Mouse (Mus musculus): ENCODE data around the gene Lamc2. TPM values are rescaled to one million over a fixed set of nuclear protein-coding genes. Genes with fewer than 3 reads are reported as not detected.

Gene Lamc2
- polyA plus RNA-seq, 1 experiment: 0.94 TPM

GRCm38 (mm10) chr1:153127622-153128021 is 58.6 kb downstream of the Lamc2 start:
- no peaks in the 10 kb centered on the region for H3K36me3 ChIP-seq (ENCODE audit: control insufficient read depth, insufficient read depth, low read length)
- H3K4me3 ChIP-seq (ENCODE audit: control insufficient read depth, low read depth, low read length): no peak overlapping the region
- H3K27ac ChIP-seq (ENCODE audit: control insufficient read depth, insufficient read depth, low read depth, low read length): no peak overlapping the region
- TF ChIP-seq CTCF (IDR thresholded peaks at IDR 0.05; ENCODE audit: control insufficient read depth, insufficient read depth, insufficient replicate concordance, low read depth, low read length) (no peak), POLR2A (IDR thresholded peaks at IDR 0.05; ENCODE audit: control insufficient read depth, low read depth, low read length) (no peak)
- no peaks in the 10 kb centered on the region for H3K4me1 ChIP-seq (ENCODE audit: control insufficient read depth, insufficient read depth, low read length)
- no peaks in the 10 kb centered on the region for H3K27me3 ChIP-seq (ENCODE audit: control insufficient read depth, insufficient read depth, low read length)

GRCm38 (mm10) chr1:153126491-153127381 is 59.5 kb downstream of the Lamc2 start:
- no peaks in the 10 kb centered on the region for H3K4me1 ChIP-seq (ENCODE audit: control insufficient read depth, insufficient read depth, low read length)
- no peaks in the 10 kb centered on the region for H3K27me3 ChIP-seq (ENCODE audit: control insufficient read depth, insufficient read depth, low read length)
- no peaks in the 10 kb centered on the region for H3K36me3 ChIP-seq (ENCODE audit: control insufficient read depth, insufficient read depth, low read length)
- no peak overlapping the region for H3K4me3 ChIP-seq (ENCODE audit: control insufficient read depth, low read depth, low read length)
- TF ChIP-seq POLR2A (IDR thresholded peaks at IDR 0.05; ENCODE audit: control insufficient read depth, low read depth, low read length): no peak
- no peak for TF ChIP-seq CTCF (IDR thresholded peaks at IDR 0.05; ENCODE audit: control insufficient read depth, insufficient read depth, insufficient replicate concordance, low read depth, low read length)
- no peak overlapping the region; the same call in 1 of the 2 replicates for H3K27ac ChIP-seq (ENCODE audit: control insufficient read depth, insufficient read depth, low read depth, low read length)

DNA sequence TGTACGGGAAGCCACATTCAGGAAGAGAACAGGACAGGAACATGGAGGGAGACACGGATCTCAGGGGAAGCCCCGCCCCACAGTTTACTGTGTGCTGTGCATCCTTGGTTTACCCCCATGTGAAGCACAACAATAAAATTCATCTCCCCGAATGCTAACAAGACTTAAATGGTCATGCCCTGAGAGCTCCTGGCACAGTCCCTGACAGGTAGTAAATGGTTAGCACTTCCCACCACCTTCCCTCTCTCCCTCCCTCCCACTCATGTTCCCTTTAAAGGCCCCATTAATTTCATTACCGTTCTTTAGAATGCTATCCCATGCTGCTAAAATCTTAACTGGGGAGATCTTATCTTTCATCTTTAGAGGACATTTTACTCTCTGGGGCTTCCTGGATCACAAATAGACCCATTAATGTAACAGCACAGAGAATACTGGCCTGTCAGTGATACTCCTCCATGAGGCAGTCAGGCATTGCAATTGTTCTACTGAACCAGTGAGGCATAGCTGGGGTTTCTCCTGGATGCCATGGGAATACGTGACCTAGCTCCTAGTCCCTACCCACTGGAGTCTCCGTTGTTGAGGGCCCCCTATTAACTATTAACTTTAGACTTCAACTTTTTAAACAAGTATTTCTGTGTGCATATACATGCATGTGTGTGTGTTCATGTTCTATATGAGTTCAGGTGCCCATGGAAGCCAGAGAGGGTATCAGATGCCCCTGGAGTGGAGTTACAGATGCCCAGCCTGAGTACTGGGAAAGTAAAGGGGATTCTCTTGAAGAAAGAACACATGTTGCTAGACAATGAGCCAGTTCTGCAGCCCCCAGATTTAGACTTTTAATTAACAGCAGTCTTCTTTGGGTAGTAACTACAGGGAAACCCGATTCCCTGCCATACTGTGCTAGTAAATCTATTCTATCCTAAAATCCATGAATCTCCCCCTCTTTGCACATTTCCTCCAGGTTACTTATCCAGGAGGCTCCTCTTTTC is 60.7 kb downstream of the Lamc2 start:
- Histone ChIP-seq H3K4me3 (ENCODE audit: control insufficient read depth, low read depth, low read length) (no peak overlapping the region), H3K27ac (ENCODE audit: control insufficient read depth, insufficient read depth, low read depth, low read length) (no peak overlapping the region), H3K27me3 (ENCODE audit: control insufficient read depth, insufficient read depth, low read length) (no peaks in the 10 kb centered on the region), H3K36me3 (ENCODE audit: control insufficient read depth, insufficient read depth, low read length) (no peaks in the 10 kb centered on the region), H3K4me1 (ENCODE audit: control insufficient read depth, insufficient read depth, low read length) (no peaks in the 10 kb centered on the region)
- TF ChIP-seq CTCF (IDR thresholded peaks at IDR 0.05; ENCODE audit: control insufficient read depth, insufficient read depth, insufficient replicate concordance, low read depth, low read length) (no peak), POLR2A (IDR thresholded peaks at IDR 0.05; ENCODE audit: control insufficient read depth, low read depth, low read length) (no peak)

DNA sequence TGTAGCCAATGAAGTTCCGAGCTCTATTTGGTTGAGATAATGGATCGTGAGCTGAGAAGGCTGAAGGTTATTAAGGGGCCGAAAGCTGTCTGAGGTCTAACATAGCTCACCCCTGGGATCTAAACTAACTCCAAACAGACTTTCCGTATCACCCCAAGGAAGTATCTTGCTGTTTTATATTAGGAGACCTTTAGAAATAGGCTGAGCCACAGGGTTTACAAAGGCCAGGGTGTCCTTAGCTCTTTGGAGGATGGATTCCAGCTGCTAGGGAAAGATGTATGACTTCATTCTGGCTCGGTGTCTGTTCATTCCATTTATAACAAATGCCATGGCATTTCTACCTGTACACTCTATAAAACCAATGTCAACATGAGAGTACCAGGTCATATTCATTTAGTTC is 61.7 kb downstream of the Lamc2 start:
- Histone ChIP-seq H3K4me3 (ENCODE audit: control insufficient read depth, low read depth, low read length) (no peak overlapping the region), H3K36me3 (ENCODE audit: control insufficient read depth, insufficient read depth, low read length) (no peaks in the 10 kb centered on the region), H3K4me1 (ENCODE audit: control insufficient read depth, insufficient read depth, low read length) (no peaks in the 10 kb centered on the region), H3K27ac (ENCODE audit: control insufficient read depth, insufficient read depth, low read depth, low read length) (no peak overlapping the region), H3K27me3 (ENCODE audit: control insufficient read depth, insufficient read depth, low read length) (no peaks in the 10 kb centered on the region)
- TF ChIP-seq POLR2A (IDR thresholded peaks at IDR 0.05; ENCODE audit: control insufficient read depth, low read depth, low read length): no peak

DNA sequence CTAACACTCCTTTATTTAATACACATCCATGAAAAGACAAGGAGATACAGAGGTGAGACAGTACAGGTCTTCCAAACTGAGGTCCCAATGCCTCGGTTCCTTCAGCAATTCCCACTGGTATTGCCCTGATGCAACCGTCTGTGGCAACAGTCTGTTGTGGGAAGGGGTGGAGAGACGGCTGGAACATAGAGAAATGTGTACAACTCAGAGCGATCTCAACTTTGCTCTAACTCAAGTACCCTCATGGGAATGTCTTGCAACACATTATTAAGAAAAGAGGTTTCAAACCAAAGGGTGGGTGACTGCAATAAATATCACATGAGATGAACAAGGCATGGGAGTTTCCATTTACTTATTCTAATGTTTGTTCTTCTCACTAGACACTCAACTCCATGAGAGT is 63.5 kb downstream of the Lamc2 start:
- no peaks in the 10 kb centered on the region for H3K27me3 ChIP-seq (ENCODE audit: control insufficient read depth, insufficient read depth, low read length)
- H3K36me3 ChIP-seq (ENCODE audit: control insufficient read depth, insufficient read depth, low read length): no peaks in the 10 kb centered on the region
- no peak overlapping the region for H3K27ac ChIP-seq (ENCODE audit: control insufficient read depth, insufficient read depth, low read depth, low read length)
- no peaks in the 10 kb centered on the region for H3K4me1 ChIP-seq (ENCODE audit: control insufficient read depth, insufficient read depth, low read length)
- no peak for TF ChIP-seq CTCF (IDR thresholded peaks at IDR 0.05; ENCODE audit: control insufficient read depth, insufficient read depth, insufficient replicate concordance, low read depth, low read length)
- no peak for TF ChIP-seq POLR2A (IDR thresholded peaks at IDR 0.05; ENCODE audit: control insufficient read depth, low read depth, low read length)
- no peak overlapping the region for H3K4me3 ChIP-seq (ENCODE audit: control insufficient read depth, low read depth, low read length)

GRCm38 (mm10) chr1:153121320-153121719 is 64.9 kb downstream of the Lamc2 start:
- no peaks in the 10 kb centered on the region for H3K4me1 ChIP-seq (ENCODE audit: control insufficient read depth, insufficient read depth, low read length)
- TF ChIP-seq CTCF (IDR thresholded peaks at IDR 0.05; ENCODE audit: control insufficient read depth, insufficient read depth, insufficient replicate concordance, low read depth, low read length) (no peak), POLR2A (IDR thresholded peaks at IDR 0.05; ENCODE audit: control insufficient read depth, low read depth, low read length) (no peak)
- H3K27me3 ChIP-seq (ENCODE audit: control insufficient read depth, insufficient read depth, low read length): no peaks in the 10 kb centered on the region
- no peak overlapping the region for H3K27ac ChIP-seq (ENCODE audit: control insufficient read depth, insufficient read depth, low read depth, low read length)
- no peaks in the 10 kb centered on the region for H3K36me3 ChIP-seq (ENCODE audit: control insufficient read depth, insufficient read depth, low read length)
- H3K4me3 ChIP-seq (ENCODE audit: control insufficient read depth, low read depth, low read length): no peak overlapping the region

DNA sequence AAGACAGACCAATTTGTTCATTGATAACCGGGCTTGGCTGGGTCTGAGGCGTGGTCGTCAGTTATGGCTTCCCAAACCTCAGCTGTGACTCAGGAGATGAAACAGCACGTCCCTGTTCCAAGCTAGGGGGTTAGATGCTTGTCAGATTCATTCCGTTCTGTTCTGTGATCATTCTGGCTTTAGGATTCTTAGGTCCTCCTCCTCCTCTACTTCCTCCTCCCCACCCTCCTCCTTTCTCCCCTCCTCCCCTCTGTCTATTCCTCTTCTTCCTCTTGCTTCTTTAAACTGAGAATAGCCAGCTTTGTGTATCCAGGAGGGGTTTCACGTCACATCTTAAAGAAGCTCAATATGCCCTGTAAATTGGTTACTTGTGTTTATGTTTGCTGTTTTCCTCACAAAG is 65.7 kb downstream of the Lamc2 start:
- H3K4me3 ChIP-seq (ENCODE audit: control insufficient read depth, low read depth, low read length): no peak overlapping the region
- TF ChIP-seq CTCF (IDR thresholded peaks at IDR 0.05; ENCODE audit: control insufficient read depth, insufficient read depth, insufficient replicate concordance, low read depth, low read length): no peak
- TF ChIP-seq POLR2A (IDR thresholded peaks at IDR 0.05; ENCODE audit: control insufficient read depth, low read depth, low read length): no peak
- H3K36me3 ChIP-seq (ENCODE audit: control insufficient read depth, insufficient read depth, low read length): no peaks in the 10 kb centered on the region
- peaks cover 2% of the 10 kb centered on the region for H3K4me1 ChIP-seq (ENCODE audit: control insufficient read depth, insufficient read depth, low read length)
- no peak overlapping the region for H3K27ac ChIP-seq (ENCODE audit: control insufficient read depth, insufficient read depth, low read depth, low read length)
- H3K27me3 ChIP-seq (ENCODE audit: control insufficient read depth, insufficient read depth, low read length): no peaks in the 10 kb centered on the region
